Mouse (Mus musculus) embryo, embryonic 9.5 days (tissue): ENCODE data around the gene Fam171a1.
"Not testable (repeated sequence)": the region's sequence is repeated elsewhere in the genome, so short reads cannot be mapped to it uniquely, and the experiment has no call there.

Experiments
- DNase-seq: peaks from one replicate; pipeline ENCODE4 v3.0.0-alpha.2; 2017; ENCODE audit errors: extremely low spot score

The Fam171a1 gene

DNA sequence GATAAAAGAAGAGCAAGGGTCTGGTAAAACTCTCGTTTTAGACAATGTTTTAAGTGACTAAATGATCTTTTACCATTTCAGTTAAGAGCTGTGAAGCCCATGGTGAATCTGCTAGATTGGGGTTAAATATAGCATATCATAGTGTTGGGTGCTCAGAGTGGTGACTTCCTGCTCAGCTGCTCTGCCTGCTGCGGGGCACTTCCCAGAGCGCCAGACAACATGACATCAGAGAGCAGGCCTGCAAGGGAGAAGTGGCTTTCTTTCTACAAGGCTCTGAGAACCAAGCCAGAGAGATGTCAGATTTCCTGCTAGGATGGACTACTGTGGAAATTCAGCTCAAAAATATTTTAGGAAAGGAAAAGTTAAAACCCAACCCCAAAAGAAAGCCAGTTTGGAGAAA lies 57.8 kb downstream of the Fam171a1 start:
- DNase-seq = no peak

DNA sequence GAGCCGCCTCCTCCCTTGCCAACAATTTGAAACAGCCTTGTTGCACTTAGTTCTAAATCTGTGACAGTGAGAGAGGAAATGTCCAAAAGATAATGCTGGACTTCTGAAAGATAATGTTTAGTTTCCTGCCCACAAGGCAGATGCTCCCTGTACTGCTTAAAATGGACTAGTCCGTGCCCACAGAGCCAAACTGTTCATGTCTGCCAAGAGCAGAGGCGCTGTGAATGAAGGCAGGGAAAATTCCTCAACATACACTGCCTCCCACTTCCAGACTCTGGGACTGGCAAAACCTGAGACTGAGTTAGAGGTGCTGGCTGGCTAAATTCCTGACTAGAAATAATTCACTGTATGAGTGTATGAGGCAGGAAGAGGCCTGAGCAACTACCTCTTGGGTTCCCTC lies 58.6 kb downstream of the Fam171a1 start:
- DNase-seq = no peak

DNA sequence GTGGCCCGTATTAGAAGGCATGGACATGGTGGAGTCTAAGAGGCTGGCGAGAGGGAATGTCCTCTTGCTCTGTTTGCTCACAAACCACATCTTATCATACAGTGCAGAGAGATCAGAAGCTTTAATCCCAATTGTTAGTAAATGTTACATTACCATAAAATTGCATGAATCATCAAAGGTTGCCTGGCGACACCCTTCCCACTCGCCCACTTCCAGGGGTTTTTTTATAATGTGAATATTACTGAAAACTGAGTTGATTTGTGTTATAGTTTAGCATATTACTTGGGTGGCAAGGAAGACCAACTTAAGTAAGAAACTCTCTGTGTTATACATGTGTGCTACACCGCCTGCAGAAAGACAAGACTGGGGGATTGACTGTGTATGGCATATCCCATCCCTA lies 60.9 kb downstream of the Fam171a1 start:
- no peak for DNase-seq

DNA sequence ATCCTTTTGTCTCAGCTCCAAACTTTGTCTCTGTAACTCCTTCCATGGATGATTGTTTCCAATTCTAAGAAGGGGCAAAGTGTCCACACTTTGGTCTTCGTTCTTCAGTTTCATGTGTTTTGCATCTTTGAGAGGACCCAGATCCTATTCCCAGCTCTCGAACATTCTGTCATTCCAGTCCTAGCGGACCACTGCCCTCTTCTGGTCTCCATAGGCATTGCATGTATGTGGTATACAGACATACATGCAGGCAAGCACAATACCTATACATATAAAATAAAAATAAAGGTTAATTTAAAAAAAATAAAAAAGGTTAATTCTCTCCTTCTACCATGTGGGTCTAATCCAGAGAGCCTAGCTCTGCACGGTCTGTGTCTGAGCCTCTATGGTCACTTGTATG lies 62.0 kb downstream of the Fam171a1 start:
- DNase-seq = not testable (repeated sequence)

DNA sequence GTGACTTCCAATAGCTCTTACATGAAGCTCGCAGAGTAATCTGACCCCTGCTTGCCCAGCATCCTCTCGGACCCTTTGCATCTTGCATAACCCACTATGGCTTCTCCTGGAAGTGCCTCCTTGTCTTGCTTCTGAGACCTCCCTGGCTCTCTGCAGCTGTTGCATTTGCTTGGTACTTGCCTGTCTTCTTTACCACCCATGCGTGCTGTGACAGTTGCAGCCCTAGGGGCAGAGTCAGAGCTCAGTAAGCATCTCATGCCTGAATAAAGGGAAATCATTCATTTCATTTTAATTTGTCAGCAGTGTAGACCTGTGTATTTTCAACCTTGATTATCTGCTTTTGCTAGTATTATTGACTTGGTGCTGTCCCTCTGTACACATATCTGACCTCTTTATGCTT lies 62.7 kb downstream of the Fam171a1 start:
- no peak for DNase-seq

DNA sequence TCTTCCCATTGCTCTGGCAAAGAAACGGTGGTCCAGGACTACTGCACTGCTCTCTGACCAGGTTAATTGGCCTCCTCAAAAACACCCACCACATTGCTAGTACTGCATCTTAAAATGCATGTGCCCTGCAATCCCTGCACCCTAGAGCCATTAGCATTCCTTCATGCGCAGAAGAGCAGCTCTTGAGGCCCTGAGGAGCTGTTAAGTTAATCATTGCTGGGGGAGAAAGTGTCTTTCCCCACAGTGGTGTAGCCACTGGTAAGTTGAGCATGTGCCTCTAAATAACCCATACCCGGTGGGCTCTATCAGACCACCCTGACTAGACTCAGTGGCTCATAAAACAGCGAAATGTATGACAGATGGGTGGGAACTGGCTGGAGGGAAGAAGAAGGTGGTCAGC lies 66.5 kb downstream of the Fam171a1 start:
- DNase-seq = no peak

DNA sequence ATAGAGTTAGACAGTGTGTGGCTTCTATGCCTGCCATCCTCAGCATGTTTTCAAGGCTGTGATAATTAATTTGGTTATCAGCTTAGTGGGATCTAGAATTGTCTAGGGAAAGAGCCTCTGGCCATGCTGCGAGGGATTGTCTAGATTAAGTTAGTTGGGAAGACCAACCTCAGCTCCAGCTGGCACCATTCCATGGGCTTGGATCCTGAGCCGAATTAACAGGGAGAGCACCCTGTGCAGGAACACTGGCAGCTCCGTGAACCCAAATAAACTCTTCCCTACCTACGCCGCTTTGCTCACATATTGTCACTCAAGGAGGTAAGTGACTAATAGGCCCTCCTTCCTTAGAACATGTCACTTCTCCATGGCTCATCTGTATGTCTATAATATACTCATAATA lies 69.6 kb downstream of the Fam171a1 start:
- no peak for DNase-seq

DNA sequence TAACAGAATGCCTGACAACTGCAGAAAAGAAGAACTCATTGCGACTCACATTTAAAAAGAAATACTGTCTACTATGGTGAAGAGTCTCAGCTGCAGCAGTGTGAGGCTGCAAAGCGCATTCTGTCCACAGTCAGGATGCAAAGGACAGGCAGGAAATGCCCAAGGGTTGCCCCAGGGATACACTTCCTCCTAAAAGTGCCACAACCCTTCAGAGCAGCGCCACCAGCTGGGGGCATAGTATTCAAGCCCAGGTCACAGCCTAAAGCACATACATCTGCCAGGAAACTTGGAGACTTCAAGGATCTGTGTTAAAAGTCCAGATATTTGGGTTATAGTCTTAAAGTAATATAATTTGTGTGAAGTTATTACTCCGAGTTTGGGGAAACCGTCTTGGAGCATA lies 71.3 kb downstream of the Fam171a1 start:
- no peak for DNase-seq

DNA sequence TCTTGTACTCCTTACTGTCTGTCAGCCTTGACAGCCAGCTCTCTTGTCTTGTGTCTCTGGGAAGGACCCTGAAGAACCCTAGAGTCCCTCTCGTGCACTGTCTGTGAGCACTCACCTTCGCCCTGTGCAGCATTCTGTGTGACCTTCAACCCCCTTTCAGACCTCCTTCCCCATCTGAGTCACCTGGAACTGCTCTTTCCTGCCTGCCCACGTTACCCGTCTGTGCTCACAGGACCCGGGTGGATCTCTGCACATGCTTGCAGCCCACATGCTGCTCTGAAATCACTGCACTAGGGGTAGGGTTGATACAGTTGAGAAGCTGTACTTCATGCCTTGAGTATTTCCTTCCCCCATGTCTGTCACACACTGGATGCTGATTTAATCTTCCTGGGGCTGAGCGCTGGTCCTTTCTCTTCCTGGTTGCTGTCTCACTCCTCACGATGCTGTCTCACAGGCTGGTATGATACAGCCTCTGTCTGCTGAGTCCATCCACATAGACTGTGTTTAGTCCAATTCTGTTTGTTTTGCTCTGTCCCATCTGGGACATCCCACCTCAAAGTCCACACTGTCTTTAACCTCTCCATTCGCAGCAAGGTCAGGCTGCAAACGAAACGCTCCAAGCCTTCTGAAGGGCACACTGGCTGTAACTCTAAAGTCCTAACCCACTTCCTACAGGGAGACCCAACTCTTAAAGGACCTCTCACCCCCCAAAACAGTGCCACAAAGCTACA lies 74.9 kb downstream of the Fam171a1 start:
- DNase-seq = no peak

DNA sequence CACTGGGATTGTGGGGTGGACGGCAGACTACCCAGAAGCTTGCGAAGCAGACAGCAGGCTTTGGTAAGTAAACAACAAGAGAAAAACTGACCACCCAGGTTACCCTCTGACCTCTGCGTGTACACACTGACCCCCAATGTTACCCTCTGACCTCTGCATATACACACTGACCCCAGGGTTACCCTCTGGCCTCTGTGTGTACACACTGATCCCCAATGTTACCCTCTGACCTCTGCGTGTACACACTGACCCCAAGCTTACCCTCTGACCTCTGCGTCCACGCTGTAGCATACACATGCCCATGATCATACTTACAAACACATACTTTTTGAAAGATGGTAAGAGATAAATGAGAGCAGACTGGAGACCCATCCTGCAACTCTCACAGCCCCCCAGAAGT lies 77.1 kb downstream of the Fam171a1 start:
- DNase-seq = no peak

DNA sequence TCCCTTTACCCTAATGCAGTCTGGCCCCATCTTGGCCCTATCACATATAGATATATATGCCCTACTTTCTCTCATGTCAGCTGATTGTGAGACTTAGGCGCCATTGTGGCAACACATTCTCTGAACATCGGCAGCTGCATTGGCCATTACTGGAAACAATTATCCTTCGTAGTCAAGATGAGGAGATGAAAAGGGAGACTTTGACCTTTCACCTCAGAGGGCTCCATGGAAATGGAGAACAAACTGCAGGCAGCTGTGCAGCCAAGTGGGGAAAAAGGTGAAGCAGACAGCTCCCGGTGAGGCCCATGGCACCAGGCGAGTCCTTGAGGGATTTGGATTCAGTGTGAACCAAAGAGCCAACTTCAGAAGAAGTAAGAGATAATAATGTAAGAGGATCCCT lies 81.5 kb downstream of the Fam171a1 start:
- DNase-seq = peak; percentile 17

DNA sequence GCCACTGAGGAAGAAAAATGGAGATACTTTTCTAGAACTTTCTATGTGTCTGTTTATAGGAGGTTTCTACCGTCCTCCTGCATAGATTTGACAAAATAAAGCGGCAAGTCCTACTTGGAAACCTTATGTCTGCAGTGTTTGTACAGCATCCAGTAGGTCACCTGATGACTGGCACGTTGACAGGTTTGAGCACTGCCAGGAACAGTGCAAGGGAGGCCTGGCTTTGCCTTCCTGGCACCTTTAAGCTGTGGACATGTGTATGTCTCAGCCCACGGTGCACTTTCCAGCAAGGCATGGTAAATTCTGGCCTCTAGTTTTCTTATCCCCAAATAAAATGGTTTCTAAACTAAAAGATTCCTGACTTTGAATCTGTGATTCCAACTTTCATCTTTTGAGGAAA lies 86.4 kb downstream of the Fam171a1 start:
- DNase-seq = no peak

DNA sequence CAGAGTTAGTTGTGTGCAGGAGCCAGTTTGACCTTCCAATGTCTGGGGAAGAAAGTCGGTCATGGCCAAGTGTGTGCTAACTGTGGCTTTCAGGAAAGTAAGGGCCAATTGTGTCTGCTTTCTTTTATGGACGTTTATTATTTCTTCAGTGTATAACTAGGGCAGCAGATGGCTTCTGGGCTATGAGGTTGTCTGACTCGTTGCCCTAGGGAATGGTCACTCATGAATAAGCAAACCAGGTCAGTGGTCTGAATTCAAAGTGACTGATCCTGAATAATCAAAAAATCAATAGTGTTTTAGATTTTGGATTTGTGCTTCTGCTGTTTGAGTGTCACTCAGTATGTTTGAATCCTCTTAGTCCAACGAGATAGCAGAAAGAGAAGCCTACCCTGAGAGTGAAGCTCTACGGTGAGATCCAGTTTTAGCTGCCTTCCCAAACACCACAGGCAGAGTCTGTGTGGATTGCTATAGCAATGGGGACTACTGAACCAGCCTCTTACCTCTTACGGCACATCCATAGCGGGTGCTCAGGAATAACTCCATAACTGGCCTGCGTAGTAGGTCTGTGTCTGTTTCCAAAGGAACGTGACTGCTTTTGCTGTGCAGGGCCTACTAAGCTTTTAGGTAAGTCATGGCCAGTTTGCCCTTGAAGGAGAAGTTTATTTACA lies 93.1 kb downstream of the Fam171a1 start:
- no peak for DNase-seq

DNA sequence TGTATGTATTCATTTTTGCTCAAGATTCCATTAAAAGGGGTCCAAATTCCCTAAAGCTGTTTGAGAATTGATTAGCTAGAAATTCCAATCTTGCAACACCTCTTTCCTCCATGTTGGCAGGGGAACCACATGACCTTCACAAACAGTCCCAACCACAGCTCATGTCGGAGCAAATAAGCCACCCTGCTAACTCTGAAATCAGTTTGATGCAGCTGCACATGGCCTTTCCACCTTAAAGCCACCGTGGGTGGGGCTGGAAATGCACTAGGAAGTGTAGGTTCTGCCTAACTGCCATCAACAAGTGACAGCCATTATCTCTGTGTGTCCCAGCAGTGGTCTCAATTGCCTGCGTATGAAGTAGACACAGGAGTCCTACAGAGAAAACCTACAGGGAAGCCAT lies 101.5 kb downstream of the Fam171a1 start:
- no peak for DNase-seq

DNA sequence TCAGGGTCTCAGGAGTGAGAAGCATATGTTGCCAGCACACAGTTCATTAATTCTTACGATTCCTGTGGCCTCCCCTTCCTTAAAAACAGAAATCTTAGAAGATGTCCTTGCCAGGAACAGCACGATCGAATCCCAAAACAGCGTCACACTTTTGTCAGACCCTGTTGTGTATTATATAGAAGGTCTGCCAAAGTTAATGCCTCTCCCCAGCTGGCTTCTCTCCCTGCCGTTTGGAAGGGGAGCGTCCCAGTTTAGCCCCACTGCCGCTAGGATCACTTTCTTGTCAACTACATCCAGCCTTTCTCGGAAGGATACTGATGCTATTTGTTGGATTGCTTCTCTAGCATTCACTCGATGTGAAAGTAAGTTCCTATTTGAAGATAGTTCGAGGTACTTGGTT lies 102.6 kb downstream of the Fam171a1 start:
- DNase-seq = no peak

DNA sequence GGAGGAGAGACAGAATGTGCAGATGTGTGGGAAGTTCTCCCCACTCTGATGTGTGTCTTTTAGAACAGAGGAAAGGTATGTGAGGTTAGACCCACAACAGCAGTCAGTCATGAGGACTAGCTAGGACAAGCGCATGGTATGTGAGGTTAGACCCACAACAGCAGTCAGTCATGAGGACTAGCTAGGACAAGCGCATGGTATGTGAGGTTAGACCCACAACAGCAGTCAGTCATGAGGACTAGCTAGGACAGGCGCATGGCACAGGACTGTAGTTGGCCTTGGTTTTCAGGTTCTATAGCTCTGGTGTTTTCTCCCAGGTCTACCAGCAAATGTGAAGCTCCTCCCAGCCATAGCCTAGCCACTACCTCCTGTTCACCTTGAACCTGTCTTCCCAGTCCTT lies 103.6 kb downstream of the Fam171a1 start:
- not testable (repeated sequence) for DNase-seq

DNA sequence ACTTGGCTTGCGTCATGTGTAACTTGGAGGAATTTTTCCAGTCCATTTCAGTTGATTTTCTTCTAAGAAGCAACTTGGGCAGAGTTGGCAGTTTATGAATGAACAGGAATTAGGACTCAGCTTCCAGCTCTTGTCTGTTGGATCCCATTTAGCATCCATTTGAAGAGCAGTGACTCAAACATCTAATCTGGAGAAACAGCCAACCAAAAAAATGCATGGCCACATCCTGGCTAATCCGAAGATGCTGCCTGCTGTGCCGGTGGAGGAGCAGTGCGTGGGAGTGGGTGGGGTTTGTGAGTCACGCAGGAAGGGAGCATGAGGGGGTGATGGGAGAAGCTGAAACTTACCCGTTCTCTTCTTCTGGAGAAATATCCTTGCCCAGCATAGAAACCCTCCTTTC lies 104.2 kb downstream of the Fam171a1 start:
- no peak for DNase-seq

DNA sequence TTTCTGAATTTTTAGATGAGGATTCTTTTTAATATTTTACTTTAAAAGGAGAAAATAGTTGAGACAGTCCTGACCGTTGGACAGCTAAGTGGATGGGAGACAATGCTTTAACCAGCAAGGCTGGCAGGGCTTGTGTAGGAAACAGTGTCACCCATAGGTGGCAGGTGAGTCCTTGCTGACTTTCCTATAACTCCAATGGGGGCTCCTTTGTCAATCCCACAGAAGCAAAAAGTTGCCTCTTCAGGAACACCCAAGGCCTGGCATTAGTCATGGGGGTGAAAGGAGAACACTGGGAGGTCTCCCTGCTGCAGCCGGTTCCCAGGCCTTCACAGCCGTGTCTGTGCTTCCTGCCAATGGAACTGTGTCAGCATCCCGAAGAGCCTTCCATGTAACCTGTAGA lies 114.5 kb downstream of the Fam171a1 start:
- no peak for DNase-seq

DNA sequence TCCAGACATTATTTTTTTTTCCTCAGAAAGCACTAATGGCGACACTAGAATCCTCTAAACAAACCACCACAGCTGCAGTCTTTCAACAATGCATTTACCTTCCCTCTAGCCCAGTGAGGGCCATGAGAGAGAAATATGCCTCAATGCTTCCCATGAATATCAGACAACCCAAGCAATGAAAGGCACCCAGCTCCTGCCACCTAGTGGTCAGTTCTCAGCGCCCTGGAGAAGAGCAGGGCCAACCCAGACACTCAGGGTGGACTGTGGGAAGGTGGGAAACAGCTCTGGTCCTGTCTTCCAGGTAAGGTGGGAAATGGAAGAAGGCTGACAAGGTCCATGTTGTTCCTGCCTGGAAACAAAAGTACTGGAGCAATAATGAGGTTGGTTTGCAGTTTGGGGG lies 115.0 kb downstream of the Fam171a1 start:
- peak; percentile 46 for DNase-seq

DNA sequence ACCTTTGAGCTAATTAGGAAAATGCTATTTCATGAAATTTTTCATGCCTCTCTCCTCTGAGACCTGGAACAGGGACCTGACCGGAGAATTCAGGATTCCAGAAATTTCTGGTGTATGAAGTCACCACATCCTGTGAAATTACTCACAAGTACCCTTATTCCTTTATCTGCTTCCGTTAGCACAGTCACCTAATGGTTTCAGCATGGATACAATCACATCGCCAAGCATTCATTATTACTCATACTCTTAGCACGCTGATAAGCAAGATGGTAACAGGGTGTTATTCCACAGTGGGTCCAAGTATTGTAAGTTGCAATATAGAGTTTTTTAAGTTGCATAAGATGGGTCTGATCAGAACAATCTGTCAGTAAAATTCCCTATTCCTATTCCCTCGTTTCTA lies 125.2 kb downstream of the Fam171a1 start:
- DNase-seq = no peak

DNA sequence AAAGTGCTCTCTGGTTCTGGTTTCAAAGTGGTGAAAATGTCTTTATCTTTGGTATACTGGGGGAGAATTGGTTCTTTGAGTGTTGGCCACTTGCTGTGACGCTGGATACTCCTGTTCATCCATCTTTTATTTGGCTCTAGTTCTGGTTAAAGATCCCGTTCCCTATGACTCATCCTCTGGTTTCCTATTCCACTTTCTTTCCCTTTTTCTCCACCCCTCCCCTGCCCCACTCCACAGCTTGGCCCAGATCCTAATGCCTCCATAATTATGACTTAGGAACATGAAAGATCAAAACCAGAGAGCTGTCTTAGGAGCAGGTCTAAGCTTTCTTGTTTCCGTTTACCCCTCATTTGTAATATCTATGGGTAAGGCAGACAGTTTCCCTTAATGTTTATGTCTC lies 130.2 kb downstream of the Fam171a1 start:
- DNase-seq = no peak

DNA sequence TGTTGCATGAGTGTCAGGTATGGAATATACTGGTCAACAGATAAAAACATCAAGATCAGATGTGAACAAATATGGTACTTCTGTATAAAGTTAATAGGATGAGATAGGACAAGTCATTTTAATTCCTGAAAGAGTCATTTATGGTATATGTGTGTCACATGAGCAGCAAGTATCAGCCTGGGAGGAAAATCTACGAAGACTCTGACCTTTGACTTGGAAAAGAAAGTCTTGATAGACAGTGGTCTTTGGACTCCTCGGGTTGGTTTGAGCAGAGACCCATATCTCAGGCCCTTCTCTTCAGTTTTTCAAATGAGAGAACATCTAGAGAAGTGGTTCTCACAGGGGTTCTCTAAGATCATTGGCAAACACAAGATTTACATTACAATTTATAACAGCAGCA lies 137.3 kb downstream of the Fam171a1 start:
- no peak for DNase-seq

DNA sequence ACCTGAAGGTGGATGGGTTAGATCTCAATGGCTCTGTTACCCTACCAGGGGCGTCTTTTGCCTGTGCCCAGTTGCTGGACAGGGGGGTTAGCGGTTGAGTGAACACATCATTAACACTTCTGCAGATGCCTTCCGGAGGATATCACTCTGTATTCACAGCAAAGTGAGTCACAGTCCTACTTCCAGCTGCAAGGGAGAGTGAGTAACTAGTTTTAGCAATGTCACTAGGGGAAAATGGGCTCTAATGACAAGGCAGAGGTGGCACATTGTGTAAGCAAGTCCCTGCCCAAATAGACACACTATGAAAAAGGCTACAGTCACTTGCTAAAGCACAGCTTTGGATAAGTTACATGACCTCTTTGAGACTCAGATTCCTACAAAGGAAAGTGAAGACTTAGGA lies 152.4 kb downstream of the Fam171a1 start:
- no peak for DNase-seq

DNA sequence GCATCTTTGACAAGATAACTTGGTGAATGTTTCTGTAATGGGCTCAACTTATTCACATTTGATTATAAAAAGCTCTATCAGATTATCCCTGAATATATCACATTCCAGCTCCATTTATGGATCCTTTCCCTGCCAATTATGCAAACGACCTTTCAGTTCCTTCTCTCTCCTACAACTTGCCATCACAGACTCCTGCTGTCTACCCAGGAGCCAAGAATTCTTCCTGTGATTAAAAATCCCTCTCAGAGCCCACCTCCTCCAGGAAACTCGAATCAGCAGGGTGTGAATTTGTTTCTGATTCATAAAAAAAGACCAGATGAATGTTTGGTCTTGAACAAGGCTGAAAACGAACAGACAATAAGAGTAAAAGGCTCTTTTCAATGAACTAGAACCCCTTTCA lies 153.9 kb downstream of the Fam171a1 start:
- no peak for DNase-seq
